Mouse (Mus musculus): Measurements from ENCODE around the gene Olfr601. TPM values are rescaled to one million over a fixed set of nuclear protein-coding genes. Genes with fewer than 3 reads are reported as not detected.
"Not testable (repeated sequence)": the region's sequence is repeated elsewhere in the genome, so short reads cannot be mapped to it uniquely, and the experiment has no call there.

Olfr601 gene
- not detected for total RNA-seq (2021)

DNA sequence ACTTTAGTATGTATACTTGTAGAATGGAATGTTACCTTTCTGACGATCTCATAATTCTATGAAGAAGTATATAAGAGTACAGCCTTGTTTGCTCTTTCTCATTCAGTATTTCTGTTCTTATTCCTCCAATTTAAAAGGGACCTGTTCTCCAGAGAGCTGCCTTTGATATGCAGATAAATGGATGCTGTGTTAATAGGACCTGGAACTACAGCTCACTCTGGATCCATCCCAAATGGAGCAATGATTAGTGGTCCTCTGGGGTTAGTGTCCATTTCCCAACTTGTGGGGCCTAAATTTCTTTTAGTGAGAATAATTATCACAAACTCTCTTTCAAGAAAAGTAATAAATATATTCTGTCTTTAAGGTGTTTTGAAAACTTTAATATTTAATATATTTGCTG lies at the start of gene Olfr601:
Gene Olfr601, minus strand, starts transcription at position 101 of the 400 bp plus-strand sequence.
- no peak for DNase-seq

DNA sequence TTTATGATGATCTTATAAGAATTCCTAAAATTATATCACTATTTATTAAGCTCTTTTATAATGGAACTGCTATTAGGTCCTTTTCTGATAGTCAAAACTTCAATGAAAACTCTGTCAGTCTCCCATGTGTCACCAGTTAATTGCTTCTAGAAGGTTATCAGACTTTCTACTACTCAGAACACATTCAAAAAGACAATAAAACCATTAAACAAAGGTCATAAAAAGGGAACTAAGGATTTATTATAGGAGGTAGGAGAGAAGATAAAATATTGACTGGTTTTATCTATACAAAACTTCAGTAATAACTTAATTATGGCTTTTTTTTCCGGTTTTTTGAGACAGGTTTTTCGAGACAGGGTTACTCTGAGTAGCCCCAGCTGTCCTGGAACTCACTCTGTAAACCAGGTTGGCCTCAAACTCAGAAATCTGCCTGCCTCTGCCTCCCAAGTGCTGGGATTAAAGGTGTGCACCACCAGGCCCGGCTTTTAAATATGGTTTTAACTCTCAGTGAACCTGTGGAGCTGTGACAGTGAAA lies 44.1 kb upstream of the Olfr601 start:
- DNase-seq = not testable (repeated sequence)

DNA sequence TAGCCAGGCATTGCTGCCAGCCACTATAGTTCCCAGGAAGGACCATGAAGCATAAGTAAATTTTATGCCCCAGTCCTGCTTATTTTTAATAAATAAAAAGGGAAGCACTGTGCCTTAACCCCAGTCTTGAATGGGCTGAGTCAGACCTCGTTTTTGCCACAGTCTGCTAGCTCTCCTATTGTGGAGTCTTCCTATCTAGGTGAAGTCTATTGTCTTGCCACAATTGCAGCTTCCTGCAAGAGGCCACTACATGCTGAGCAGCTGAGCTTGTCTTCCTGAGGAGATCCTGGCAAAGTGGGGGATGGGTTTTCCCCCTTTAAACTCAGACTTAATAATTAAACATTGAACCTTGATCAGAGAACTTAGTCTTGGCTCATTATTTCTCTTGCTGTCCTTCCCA lies 36.5 kb upstream of the Olfr601 start:
- no peak for DNase-seq

DNA sequence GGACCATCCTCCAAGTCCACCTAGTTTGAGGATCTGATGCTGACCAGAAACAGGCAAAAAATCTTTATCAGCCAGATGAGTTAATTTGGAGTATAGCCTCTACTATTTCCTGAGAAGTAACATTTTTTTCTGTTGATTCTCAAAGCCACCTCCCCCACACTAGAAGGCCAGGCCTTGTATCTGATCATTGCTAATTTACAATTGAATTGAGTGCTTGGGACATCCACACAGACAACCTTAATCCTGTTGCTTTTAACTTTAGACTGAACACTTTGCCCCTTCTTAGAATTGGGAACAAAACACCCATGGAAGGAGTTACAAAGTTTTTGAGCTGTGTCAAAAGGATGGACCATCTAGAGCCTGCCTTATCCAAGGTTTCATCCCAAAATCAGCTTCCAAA lies 35.3 kb upstream of the Olfr601 start:
- no peak for DNase-seq

DNA sequence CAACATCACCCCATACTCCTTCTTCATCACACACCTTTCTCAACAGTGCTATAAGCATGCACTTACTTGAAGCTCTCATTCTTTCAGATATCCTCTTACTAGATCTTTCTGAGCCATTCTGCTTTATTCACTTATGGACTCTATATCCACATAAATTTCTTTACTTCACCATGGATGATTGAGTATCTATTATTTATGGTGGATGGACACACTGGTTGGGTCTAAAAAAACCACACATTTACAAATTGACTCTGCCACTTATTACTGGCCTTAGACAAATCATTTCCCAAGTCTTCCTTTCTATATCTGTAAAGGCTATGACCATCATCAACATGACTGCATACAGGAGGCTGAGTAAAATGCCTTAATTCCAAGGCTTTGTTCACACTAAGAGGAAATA lies 23.6 kb upstream of the Olfr601 start, which contains the start of gene Olfr603:
Gene Olfr603, minus strand, starts transcription at position 101 of the 400 bp plus-strand sequence.
- no peak for DNase-seq

DNA sequence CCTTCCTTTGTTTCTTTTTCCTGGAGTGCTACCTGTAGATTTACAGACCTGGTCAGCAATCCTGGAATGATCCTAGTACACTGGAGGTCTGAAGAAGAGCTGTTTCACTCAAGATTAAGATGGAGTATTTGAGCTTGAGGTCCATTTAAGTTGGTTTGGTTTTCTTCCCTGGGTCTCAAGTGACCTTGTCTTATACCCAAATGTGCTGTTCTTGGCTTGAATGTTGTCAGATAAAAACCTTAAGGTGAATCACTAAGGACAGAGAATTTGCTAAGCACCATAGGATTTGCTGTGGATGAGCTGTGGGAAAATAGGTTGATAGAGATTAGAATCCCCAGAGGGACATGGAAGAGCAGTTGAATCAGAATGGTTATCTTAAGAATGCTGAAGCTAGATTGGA lies 12.9 kb downstream of the Olfr601 start, which contains the start of gene Olfr600:
Gene Olfr600, minus strand, starts transcription at position 101 of the 400 bp plus-strand sequence.
- no peak for DNase-seq

DNA sequence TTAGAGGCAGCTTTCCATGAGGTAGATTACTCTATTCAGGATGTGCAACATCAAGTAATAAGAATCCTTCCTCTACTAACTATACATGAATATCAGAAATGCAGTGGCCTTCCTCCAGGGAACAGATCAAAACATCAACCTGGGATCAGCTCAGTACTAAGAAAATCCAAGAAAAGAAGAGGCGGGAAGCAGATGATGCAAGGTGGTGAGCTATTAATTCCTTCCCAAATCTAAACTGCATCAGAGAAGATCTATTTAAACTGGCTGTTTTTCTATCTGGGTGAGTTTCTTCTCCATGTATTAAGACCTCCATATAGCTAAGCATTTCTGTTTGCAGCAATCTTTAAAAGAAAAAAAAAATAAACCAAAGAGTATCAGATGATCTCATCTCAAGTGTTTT lies 26.8 kb downstream of the Olfr601 start, which contains the start of gene Olfr599:
Gene Olfr599, plus strand, starts transcription at position 301 of the 400 bp plus-strand sequence.
- no peak for DNase-seq

DNA sequence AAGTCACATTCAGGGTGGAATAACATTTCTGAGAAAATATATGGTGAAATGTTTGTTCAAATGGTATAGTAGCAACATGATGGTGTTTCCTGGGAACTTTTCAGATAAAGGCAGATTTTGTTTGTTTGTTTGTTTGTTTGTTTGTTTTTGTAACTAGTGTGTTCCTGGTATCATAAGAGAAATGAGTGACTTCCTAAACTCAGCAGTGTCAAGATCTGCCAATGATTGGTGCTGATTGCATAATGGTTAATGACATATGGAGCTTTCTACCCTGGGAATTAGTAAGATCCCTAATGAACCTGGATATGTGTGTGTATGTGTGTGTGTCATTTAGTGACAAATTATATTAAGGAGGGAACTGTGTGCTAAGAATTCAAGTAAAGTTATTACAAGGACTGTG lies 39.2 kb downstream of the Olfr601 start, which contains the start of gene Olfr598:
Gene Olfr598, plus strand, starts transcription at position 301 of the 400 bp plus-strand sequence.
- no peak for DNase-seq

DNA sequence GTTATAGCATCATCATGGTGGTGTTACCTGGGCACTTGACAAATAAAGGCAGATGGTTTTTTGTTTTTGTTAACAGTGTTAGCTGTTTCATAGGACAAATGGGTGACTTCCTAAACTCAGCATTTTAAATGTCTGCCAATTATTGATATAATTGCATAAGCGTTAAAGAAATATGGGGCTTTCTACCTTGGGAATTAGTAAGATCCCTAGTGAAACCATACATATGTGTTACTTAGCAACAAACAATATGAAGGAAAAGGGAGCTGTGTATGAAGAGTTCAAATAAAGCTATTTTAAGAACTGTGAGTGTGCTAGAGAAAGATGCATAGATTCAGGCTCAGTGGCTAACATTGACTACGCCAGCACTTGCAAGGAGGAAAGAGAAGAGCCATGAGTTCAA lies 46.4 kb downstream of the Olfr601 start, which contains the start of gene Olfr597:
Gene Olfr597, plus strand, starts transcription at position 301 of the 400 bp plus-strand sequence.
- not testable (repeated sequence) for DNase-seq

Other genes with a start within 250 kb of the Olfr601 start
- not detected for gene Olfr586, start 237.0 kb downstream of the Olfr601 start, total RNA-seq (2021)
- gene Olfr588-ps1, start 221.8 kb downstream of the Olfr601 start, total RNA-seq (2021) = not detected
- gene Olfr589, start 206.3 kb downstream of the Olfr601 start, total RNA-seq (2021) = not detected
- not detected for gene Olfr591, start 184.3 kb downstream of the Olfr601 start, total RNA-seq (2021)
- gene Olfr592, start 177.9 kb downstream of the Olfr601 start, total RNA-seq (2021) = not detected
- not detected for gene Olfr593, start 150.8 kb downstream of the Olfr601 start, total RNA-seq (2021)
- not detected for gene Olfr594, start 145.7 kb downstream of the Olfr601 start, total RNA-seq (2021)
- gene Usp17ld, start 110.2 kb downstream of the Olfr601 start, total RNA-seq (2021) = not detected
- gene Olfr596, start 57.0 kb downstream of the Olfr601 start, total RNA-seq (2021) = not detected
- not detected for gene Olfr597, start 46.3 kb downstream of the Olfr601 start, total RNA-seq (2021)
- not detected for gene Olfr598, start 39.1 kb downstream of the Olfr601 start, total RNA-seq (2021)
- gene Olfr599, start 26.7 kb downstream of the Olfr601 start, total RNA-seq (2021) = not detected
- not detected for gene Olfr600, start 13.0 kb downstream of the Olfr601 start, total RNA-seq (2021)
- gene Olfr603, start 23.5 kb upstream of the Olfr601 start, total RNA-seq (2021) = not detected
- not detected for gene Usp17lc, start 52.4 kb upstream of the Olfr601 start, total RNA-seq (2021)
- not detected for gene Olfr605, start 82.8 kb upstream of the Olfr601 start, total RNA-seq (2021)
- not detected for gene Olfr606, start 86.4 kb upstream of the Olfr601 start, total RNA-seq (2021)
- not detected for gene Olfr607, start 101.5 kb upstream of the Olfr601 start, total RNA-seq (2021)
- gene Olfr608, start 107.2 kb upstream of the Olfr601 start, total RNA-seq (2021) = not detected
- not detected for gene Olfr609, start 135.4 kb upstream of the Olfr601 start, total RNA-seq (2021)
- gene Olfr610, start 149.5 kb upstream of the Olfr601 start, total RNA-seq (2021) = not detected
- not detected for gene Olfr611, start 158.2 kb upstream of the Olfr601 start, total RNA-seq (2021)
- not detected for gene Olfr612, start 180.1 kb upstream of the Olfr601 start, total RNA-seq (2021)
- gene Olfr613, start 185.4 kb upstream of the Olfr601 start, total RNA-seq (2021) = not detected
- not detected for gene Olfr615, start 193.4 kb upstream of the Olfr601 start, total RNA-seq (2021)
- not detected for gene Olfr616, start 206.5 kb upstream of the Olfr601 start, total RNA-seq (2021)
- not detected for gene Olfr617, start 210.4 kb upstream of the Olfr601 start, total RNA-seq (2021)
- not detected for gene Olfr618, start 227.4 kb upstream of the Olfr601 start, total RNA-seq (2021)
- not detected for gene Olfr619, start 237.9 kb upstream of the Olfr601 start, total RNA-seq (2021)
- not detected for gene Olfr620, start 249.9 kb upstream of the Olfr601 start, total RNA-seq (2021)

All from layer of hippocampus, postnatal 36 days (tissue).